Mouse (Mus musculus): ENCODE results near the gene Rnf5. TPM values are rescaled to one million over a fixed set of nuclear protein-coding genes. Genes with fewer than 3 reads are reported as not detected.

Gene Rnf5
- polyA plus RNA-seq (2016; fragmentation: Nextera tagmentation; extraction: Ambion mirVana) = 139 TPM in 2 replicates

GRCm38 (mm10) chr17:34603375-34604060 is at the start of gene Rnf5:
Gene Rnf5, minus strand, starts transcription at chr17:34603690.
- Histone ChIP-seq H3K4me2 (replicated peaks) (peak within 1 kb of the TSS; percentile 91), H3K4me1 (peaks cover 40% of the 10 kb centered on the region), H3K9ac (peak within 1 kb of the TSS; percentile 97), H3K4me3 (peak within 1 kb of the TSS; percentile 97), H3K36me3 (peaks cover 23% of the 10 kb centered on the region), H3K9me3 (no peaks in the 10 kb centered on the region), H3K27ac (peak within 1 kb of the TSS; percentile 91), H3K27me3 (no peaks in the 10 kb centered on the region)
- peak; percentile 95 for ATAC-seq (ENCODE audit: insufficient number of reproducible peaks, insufficient read depth, low FRiP score, low TSS enrichment)
- WGBS = 2% methylated on average over 30 of the region's 30 CpGs

DNA sequence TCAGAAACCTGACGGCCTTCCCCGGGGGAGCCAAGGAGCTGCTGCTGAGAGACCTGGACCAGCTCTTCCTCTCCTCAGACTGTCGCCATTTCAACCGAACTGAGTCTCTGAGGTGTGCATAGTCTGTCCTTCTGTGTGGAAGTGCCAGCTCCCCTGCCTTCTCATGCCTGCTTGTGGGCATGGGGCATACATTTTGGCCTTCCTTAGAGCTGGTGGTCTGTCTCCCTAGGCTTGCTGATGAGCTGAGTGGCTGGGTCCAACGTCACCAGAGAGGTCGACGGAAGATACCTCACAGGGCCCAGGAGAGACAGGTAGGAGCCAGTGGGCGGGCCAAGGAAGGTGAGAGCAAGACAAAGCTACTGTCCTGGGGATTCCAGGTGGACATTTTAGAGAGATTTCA is 49.5 kb upstream of the Rnf5 start:
- Histone ChIP-seq H3K27ac (no peak overlapping the region), H3K36me3 (peaks cover 55% of the 10 kb centered on the region), H3K9ac (no peak overlapping the region), H3K27me3 (no peaks in the 10 kb centered on the region), H3K9me3 (no peaks in the 10 kb centered on the region), H3K4me2 (replicated peaks) (no peak overlapping the region), H3K4me1 (peaks cover 8% of the 10 kb centered on the region), H3K4me3 (no peak overlapping the region)
- ATAC-seq (ENCODE audit: insufficient number of reproducible peaks, insufficient read depth, low FRiP score, low TSS enrichment) = no peak
- WGBS = 93% methylated on average over 8 of the region's 8 CpGs

- WGBS = 95% methylated on average over 10 of the region's 10 CpGs
- ATAC-seq (ENCODE audit: insufficient number of reproducible peaks, insufficient read depth, low FRiP score, low TSS enrichment) = no peak
- H3K9ac ChIP-seq = no peak overlapping the region
Observed at GRCm38 (mm10) chr17:34652546-34652945, 49.1 kb upstream of the Rnf5 start.

DNA sequence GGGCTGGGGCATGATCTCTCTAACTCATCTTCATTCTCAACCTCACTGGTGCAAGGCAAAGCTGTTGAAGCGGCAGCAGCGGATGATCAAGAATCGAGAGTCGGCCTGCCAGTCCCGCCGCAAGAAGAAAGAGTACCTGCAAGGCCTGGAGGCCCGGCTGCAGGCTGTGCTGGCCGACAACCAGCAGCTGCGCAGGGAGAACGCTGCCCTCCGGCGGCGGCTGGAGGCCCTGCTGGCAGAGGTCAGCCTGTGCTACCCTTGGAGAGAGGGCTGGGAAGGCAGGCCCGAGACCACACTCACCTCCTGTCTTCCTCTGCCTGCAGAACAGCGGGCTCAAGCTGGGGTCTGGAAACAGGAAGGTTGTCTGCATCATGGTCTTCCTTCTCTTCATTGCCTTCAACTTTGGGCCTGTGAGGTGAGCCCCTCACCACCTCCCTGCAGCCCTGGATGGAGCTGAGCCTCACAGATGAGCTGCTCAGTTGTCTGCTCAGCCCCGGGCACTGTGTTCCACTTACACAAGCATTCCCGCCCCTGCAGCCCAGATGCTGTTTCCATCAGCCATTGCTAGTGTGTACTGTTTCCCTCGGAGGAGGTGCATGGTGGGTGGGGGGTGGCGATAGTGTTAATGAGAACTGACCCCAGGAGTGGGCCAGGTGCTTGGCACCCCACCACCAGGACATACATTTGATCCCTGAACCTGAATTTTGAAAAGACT is 48.2 kb upstream of the Rnf5 start:
- ATAC-seq (ENCODE audit: insufficient number of reproducible peaks, insufficient read depth, low FRiP score, low TSS enrichment) = no peak
- WGBS = 54% methylated on average over 19 of the region's 19 CpGs
- no peak overlapping the region for H3K9ac ChIP-seq
- H3K4me2 ChIP-seq (replicated peaks) = no peak overlapping the region
- peaks cover 12% of the 10 kb centered on the region for H3K4me1 ChIP-seq
- H3K27me3 ChIP-seq = no peaks in the 10 kb centered on the region
- H3K27ac ChIP-seq = no peak overlapping the region
- no peaks in the 10 kb centered on the region for H3K9me3 ChIP-seq
- H3K36me3 ChIP-seq = peaks cover 55% of the 10 kb centered on the region
- no peak overlapping the region for H3K4me3 ChIP-seq

More at GRCm38 (mm10) chr17:34652546-34652945, 49.1 kb upstream of the Rnf5 start:
- H3K4me3 ChIP-seq = no peak overlapping the region
- H3K27me3 ChIP-seq = no peaks in the 10 kb centered on the region
- peaks cover 55% of the 10 kb centered on the region for H3K36me3 ChIP-seq
- H3K9me3 ChIP-seq = no peaks in the 10 kb centered on the region
- H3K4me1 ChIP-seq = peaks cover 12% of the 10 kb centered on the region
- no peak overlapping the region for H3K27ac ChIP-seq
- no peak overlapping the region for H3K4me2 ChIP-seq (replicated peaks)

- Histone ChIP-seq H3K36me3 (peaks cover 55% of the 10 kb centered on the region), H3K4me1 (peaks cover 15% of the 10 kb centered on the region), H3K27ac (no peak overlapping the region), H3K9me3 (no peaks in the 10 kb centered on the region), H3K4me3 (no peak overlapping the region), H3K4me2 (replicated peaks) (no peak overlapping the region), H3K9ac (no peak overlapping the region; the same call in 1 of the 2 replicates), H3K27me3 (no peaks in the 10 kb centered on the region)
- ATAC-seq (ENCODE audit: insufficient number of reproducible peaks, insufficient read depth, low FRiP score, low TSS enrichment) = no peak
- 92% methylated on average over 14 of the region's 14 CpGs for WGBS
Observed at GRCm38 (mm10) chr17:34650781-34651180, 47.3 kb upstream of the Rnf5 start.

GRCm38 (mm10) chr17:34649106-34649864 is 45.8 kb upstream of the Rnf5 start:
- Histone ChIP-seq H3K27ac (no peak overlapping the region), H3K36me3 (peaks cover 51% of the 10 kb centered on the region)

DNA sequence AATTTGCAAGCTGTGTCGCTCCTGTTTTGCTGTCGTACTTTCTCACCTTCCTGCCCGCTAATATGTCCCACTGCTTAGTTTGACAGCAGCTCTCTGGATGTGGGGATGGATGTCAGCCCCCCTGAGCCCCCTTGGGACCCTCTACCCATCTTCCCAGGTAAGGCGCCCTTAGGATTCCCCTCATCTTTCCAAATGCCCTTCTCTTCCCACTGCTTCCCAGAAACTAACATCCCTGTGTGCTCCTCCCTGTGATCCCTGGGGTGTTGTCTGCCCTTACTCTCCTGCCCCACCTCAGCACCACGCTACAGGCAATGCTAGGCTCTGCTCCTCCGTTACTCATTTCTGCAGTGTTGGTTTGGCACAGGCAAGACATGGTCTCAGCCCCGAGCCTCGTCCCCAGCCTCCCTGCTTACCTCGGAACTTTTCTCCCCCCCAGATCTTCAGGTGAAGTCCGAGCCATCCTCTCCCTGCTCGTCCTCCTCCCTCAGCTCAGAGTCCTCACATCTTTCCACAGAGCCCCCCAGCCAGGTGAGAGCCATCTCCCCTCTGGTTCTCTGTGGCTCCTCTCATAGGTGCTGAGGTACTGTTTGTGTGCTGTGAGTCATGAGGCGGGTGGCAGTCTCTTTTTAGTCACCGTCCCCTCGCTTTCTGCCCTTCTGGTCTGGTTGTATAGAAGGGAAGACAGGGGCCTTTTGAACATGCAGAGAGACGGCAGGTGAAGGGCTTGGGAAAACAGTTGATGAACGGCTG is 44.8 kb upstream of the Rnf5 start:
- no peak for ATAC-seq (ENCODE audit: insufficient number of reproducible peaks, insufficient read depth, low FRiP score, low TSS enrichment)
- H3K36me3 ChIP-seq = peaks cover 44% of the 10 kb centered on the region
- WGBS = 76% methylated on average over 16 of the region's 16 CpGs

More at GRCm38 (mm10) chr17:34649106-34649864, 45.8 kb upstream of the Rnf5 start:
- H3K4me2 ChIP-seq (replicated peaks) = no peak overlapping the region
- no peak overlapping the region for H3K9ac ChIP-seq
- H3K9me3 ChIP-seq = no peaks in the 10 kb centered on the region
- 84% methylated on average over 18 of the region's 18 CpGs for whole genome bisulfite sequencing
- peaks cover 25% of the 10 kb centered on the region for H3K4me1 ChIP-seq
- ATAC-seq (ENCODE audit: insufficient number of reproducible peaks, insufficient read depth, low FRiP score, low TSS enrichment) = no peak
- no peak overlapping the region for H3K4me3 ChIP-seq
- no peaks in the 10 kb centered on the region for H3K27me3 ChIP-seq

GRCm38 (mm10) chr17:34646906-34647787 is 43.7 kb upstream of the Rnf5 start, which contains the start of gene Atf6b:
Gene Atf6b, plus strand, starts transcription at chr17:34647146.
- H3K9ac ChIP-seq = peak within 1 kb of the TSS; percentile 91
- H3K36me3 ChIP-seq = peaks cover 33% of the 10 kb centered on the region
- peaks cover 26% of the 10 kb centered on the region for H3K4me1 ChIP-seq
- peak within 1 kb of the TSS; percentile 79 for H3K27ac ChIP-seq
- H3K27me3 ChIP-seq = no peaks in the 10 kb centered on the region
- WGBS = 1% methylated on average over 65 of the region's 66 CpGs
- ATAC-seq (ENCODE audit: insufficient number of reproducible peaks, insufficient read depth, low FRiP score, low TSS enrichment) = peak; percentile 95
- H3K4me2 ChIP-seq (replicated peaks) = peak within 1 kb of the TSS; percentile 90
- H3K4me3 ChIP-seq = peak within 1 kb of the TSS; percentile 98
- H3K9me3 ChIP-seq = no peaks in the 10 kb centered on the region

More for the DNA sequence above, 44.8 kb upstream of the Rnf5 start:
- Histone ChIP-seq H3K4me2 (replicated peaks) (peak overlapping the region; percentile 90), H3K27me3 (no peaks in the 10 kb centered on the region), H3K4me3 (peak overlapping the region; percentile 98), H3K27ac (no peak overlapping the region), H3K9ac (peak overlapping the region; percentile 91), H3K4me1 (peaks cover 26% of the 10 kb centered on the region), H3K9me3 (no peaks in the 10 kb centered on the region)

DNA sequence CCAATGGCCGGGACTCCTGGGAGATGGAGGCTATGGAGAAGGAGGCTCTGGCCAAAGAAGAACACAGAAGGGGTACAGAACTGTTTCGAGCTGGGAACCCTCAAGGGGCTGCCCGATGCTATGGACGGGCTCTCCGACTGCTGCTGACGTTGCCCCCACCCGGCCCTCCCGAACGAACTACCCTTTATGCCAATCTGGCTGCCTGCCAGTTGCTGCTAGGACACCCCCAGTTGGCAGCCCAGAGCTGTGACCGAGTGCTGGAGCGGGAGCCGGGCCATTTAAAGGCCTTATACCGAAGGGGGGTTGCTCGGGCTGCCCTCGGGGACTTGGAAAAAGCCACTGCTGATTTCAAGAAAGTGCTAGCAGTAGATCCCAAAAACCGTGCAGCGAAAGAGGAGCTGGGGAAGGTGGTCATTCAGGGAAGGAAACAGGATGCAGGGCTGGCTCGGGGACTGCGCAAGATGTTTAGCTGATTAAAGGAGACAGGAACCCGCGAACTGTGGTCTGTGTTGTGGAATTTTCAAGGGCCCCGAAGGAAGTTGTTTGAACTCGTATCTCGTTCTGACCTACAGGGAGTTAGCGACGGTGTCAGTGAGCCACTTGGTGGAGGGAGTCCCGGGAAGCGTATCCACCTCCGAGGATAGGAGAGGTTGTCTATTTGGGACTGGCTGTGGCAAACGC is 42.5 kb upstream of the Rnf5 start:
- 89% methylated on average over 30 of the region's 30 CpGs for WGBS
- Histone ChIP-seq H3K27me3 (no peaks in the 10 kb centered on the region), H3K4me2 (replicated peaks) (peak overlapping the region; percentile 76), H3K27ac (no peak overlapping the region), H3K36me3 (peaks cover 21% of the 10 kb centered on the region), H3K9ac (no peak overlapping the region; the same call in 1 of the 2 replicates), H3K4me3 (peak overlapping the region; percentile 67; the same call in 1 of the 2 replicates), H3K4me1 (peaks cover 34% of the 10 kb centered on the region), H3K9me3 (no peaks in the 10 kb centered on the region)
- ATAC-seq (ENCODE audit: insufficient number of reproducible peaks, insufficient read depth, low FRiP score, low TSS enrichment) = no peak

GRCm38 (mm10) chr17:34645256-34645829 is 41.9 kb upstream of the Rnf5 start:
- WGBS = 45% methylated on average over 10 of the region's 10 CpGs
- Histone ChIP-seq H3K27ac (peak overlapping the region; percentile 63; the same call in 1 of the 2 replicates), H3K9me3 (no peaks in the 10 kb centered on the region), H3K27me3 (no peaks in the 10 kb centered on the region), H3K4me2 (replicated peaks) (peak overlapping the region; percentile 76), H3K4me3 (peak overlapping the region; percentile 67), H3K36me3 (peaks cover 15% of the 10 kb centered on the region), H3K9ac (peak overlapping the region; percentile 75), H3K4me1 (peaks cover 40% of the 10 kb centered on the region)
- no peak for ATAC-seq (ENCODE audit: insufficient number of reproducible peaks, insufficient read depth, low FRiP score, low TSS enrichment)
